Mouse (Mus musculus) cerebellum, adult 11-12 months (tissue): ENCODE measurements around the gene Gm45213.

ENCODE experiments used
- DNase-seq: peaks from one replicate; pipeline ENCODE4 v3.0.0; 2022

Gene Gm45213

DNA sequence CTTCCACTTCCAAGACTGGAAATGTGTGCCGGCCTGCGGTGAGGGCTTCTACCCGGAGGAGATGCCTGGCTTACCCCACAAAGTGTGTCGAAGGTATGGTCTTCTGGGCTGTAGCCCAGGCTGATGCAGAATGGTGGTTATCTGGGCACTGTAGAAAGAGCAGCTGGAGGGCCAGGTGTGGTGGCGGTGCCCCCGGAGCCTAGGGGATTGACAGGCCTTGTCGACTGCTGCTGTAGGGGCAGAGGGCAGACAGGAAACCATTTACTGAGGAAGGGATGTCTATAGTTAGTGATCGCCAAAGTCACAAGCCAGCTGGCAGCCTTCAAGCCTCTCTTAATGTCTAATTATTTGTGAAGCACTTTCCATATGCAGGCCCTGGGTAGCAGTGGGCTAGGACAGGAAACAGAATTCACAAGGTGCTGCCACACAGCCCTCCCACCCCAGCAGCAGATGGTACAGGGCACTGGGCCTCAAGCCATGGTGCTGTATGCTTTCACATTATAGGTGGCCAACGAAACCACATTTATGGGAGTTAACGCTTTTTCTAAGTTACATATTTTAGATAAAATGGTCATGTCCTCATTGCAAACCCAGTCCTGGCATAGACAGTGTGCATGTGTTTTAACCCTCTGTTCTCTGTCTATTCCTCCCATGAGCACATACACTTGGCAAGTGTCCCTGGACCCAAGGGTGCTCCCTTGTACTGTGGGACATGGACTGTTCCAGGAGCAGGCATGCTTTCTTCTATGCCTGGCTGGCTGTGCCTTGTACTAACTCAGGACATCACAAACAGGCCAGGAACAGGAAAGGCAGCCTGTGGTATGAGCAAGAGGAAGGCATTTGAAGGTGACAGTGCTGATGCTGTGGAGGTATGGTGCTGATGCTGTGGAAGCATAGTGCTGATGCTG is at the start of gene Gm45213:
Gene Gm45213, plus strand, starts transcription at position 51 of the 908 bp plus-strand sequence.
- peak; percentile 88 for DNase-seq

DNA sequence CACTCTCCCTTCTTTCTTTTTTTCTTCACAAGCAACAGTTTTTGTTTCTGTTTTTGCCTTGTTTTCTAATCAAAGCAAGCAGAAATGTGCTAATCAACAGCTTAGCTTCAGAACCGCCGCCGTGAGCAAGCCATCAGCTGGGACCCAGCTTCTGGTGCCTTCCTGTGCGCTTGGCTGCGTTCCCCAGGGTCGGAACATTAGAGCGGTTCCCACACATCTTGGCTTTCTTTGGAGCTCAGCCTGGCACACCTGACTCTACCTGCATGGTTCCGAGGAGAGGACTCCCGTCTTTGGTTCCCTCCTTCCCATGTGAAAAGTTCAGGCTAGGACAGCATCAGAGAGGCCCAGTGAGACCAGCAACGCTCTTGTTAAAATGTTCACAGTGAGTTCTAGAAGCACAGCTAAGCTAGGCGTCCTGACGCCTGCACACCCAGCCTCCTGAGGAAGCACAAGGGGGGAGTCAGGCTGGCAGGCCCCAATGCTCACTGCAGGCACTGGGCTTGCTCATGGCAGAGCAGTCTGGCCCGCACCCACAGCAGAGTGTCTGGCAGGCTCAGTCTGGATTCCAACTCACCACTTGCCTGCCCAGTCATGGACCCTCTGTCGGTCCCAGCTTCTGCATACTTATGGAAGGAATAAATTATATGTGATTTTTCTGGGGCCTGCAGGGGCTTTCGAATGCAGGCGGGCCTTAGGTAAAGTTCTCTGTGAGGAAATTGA is 42.2 kb upstream of the Gm45213 start:
- DNase-seq, result peak; percentile 60

DNA sequence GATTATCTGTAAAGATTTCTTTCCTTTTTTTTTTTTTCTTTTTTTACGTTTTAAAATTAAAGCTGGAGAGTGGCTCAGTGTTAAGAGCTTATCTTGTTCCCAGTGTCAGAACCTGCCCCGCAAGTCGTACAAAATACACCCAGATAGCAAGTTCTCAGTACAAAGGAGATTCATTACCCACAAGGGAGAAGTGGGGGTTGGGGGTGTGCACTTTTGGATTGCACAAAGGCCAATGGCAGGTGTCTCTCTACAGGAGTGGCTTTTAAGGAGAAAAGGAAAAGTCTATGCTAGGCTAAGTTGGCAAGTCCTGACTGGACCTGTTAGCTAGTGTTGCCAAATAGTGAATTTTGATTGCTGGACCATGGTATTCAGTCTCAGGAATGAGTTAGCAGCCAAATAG is 41.6 kb upstream of the Gm45213 start:
- no peak for DNase-seq

DNA sequence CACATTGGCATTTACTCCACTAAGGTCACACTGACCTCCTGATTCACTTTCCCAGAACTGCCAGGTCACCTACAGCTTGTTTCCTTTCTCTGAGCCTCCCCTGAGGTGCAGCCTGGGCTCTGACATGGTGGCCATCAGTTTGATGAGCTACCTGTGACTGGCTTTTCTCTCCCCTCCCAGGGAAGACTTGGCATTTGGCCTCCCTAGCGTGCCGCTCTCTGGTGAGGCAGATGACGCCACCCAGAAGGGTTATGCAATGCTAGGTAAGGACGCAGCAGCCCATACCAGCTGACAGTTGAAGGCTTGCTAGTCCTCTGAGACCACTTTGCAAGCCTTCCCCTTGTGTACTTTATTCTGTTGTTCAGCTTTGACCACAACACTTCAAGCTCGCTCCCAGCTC is 40.0 kb upstream of the Gm45213 start:
- DNase-seq, result peak; percentile 54

DNA sequence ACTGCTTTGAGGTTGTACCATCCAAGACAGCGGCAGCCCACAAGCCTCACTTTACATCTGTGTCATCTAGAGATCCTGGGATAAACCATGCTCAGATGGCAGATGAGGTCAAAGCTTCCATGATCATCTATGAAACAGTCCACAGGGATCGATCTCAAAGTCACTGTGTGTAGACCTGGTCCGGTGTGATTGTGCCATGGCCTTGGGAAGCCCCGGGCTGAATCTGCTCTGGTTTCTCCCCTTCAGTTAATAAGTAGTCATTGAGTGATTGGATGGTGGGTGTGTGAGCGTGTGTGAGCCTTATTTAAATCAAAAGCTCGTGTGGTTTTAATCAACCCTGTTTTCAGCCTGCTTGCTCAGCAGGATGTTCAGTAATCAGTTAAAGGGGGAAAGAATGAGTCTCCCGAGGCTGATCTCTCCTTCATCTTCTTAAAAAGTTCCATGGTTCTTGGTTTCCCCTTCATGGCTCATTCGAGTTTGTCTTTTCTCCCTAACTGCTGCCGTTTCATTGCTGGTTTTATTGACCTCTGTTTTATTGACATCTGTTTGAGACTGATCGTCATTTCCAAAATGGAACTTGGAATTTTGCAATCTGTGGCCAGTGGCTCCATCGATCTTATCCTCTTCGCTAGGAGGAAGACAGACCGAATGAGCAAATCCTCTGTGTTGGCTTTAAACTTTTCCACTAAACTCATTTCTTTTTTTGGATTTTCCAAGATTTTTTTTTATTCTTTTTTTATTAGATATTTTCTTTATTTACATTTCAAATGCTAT is 39.4 kb upstream of the Gm45213 start:
- DNase-seq, result no peak

DNA sequence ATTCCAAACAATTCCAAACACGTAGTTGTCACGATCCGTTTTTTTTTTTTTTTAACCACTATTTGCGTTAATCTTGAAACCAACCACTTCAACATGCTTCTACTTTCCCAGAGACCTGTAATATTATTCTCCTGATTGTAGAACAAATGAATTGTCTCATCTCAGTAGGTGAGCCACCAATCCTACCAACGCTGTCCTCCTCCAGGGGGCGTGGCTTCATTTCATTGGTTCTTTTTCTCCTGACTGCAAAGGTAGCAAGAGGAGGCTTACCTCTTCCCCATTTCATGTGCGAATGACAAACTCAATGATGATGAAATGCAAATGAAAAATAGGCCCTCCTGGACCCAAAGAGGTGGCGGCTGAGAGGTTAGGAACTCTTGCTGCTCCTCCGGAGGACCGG is 38.3 kb upstream of the Gm45213 start:
- DNase-seq, result no peak

DNA sequence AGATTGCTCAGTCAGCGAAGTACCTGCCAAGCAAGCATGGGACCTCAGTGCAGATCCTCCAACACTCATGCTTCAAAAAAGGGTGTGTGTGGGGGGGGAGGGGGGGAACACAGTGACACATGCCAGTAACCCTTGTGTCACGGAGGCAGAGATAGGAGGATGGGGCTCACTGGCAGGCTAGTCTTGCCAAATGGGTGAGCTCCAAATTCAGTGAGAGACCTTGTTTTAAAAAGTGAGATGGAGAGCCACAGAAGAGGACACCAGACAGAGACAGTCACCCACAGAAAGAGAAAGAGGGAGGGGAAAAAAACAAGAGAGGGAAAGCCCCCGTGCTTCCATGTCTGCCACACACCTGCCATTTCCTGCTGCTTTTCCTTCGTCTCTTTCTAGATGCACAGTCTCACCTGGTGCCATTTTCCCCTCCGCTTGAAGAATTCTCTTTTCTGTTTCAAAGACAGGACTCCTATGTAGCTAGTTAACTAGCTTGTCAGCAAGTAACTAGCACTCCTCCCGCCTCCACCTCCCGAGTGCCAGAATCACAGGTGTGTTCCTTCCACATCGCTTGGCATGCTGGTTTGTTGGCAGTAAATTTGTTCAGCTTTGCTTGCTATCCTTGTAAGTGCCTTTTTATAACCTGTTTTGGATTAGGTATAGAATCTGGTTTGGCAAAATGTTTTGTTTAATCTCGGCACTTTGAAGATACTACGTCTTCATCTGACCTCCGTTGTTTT is 35.1 kb upstream of the Gm45213 start:
- peak; percentile 96 for DNase-seq

DNA sequence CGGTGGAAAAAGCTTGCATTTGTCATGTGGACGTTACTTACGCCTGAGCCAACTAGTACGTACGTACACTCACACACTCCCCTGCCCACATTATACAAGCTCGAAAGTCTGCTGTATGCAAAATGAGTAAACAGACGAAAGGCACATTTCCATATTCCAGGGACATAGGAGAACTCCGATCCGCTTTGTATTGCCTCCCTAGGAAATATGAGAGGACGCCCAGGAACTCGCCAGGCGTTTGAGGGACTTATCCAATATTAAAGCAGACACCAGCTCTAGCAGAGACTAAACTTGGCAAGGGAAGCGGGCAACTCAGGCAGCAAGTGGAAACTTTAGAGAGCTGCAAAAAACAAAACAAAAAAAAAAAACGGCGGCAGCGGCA is 34.5 kb upstream of the Gm45213 start:
- peak; percentile 63 for DNase-seq

GRCm38 (mm10) chr7:66010518-66010917 is 32.9 kb upstream of the Gm45213 start:
- no peak for DNase-seq

GRCm38 (mm10) chr7:66027747-66028146 is 15.7 kb upstream of the Gm45213 start:
- peak; percentile 65 for DNase-seq

DNA sequence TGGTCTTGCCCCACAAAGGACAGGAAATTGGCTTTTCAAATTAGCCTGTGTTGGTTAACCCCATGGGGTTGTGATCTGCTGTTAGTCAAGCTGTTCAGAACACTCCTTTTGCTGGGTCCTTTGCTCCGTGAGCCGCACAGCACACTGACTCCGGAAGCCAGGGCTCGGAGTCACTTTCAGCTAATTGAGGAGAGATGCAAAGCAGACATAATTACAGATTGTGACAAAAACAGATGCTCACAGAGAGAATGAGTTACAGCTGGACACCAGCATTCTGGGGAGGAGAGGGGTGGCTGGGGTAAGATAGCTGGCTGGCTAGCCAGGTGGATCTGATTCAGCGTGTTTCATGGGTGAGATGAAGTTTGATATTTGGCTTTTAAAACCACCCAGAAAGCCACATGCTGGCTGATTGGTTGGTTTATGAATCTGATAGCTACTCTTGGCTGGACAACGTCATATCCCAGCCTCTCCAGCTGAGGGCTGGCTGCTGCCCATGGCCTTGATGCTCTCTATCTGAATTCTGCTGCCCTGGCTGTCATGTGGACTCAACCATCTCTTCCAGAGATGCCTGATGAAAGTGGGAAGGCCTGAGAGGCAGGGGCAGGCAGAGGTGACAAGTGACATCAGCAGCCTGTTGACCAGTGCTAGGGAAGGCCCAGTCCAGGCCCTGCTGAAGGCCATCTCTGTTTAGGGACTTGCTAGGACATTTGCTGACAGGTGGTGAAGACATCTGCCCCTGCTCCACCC is 14.5 kb upstream of the Gm45213 start:
- no peak for DNase-seq

- no peak for DNase-seq
Measured at GRCm38 (mm10) chr7:66036809-66037208, 6.6 kb upstream of the Gm45213 start.

GRCm38 (mm10) chr7:66038261-66038660 is 5.1 kb upstream of the Gm45213 start:
- DNase-seq, result peak; percentile 57

- DNase-seq, result peak; percentile 79
Measured at GRCm38 (mm10) chr7:66038730-66039129, 4.7 kb upstream of the Gm45213 start.

DNA sequence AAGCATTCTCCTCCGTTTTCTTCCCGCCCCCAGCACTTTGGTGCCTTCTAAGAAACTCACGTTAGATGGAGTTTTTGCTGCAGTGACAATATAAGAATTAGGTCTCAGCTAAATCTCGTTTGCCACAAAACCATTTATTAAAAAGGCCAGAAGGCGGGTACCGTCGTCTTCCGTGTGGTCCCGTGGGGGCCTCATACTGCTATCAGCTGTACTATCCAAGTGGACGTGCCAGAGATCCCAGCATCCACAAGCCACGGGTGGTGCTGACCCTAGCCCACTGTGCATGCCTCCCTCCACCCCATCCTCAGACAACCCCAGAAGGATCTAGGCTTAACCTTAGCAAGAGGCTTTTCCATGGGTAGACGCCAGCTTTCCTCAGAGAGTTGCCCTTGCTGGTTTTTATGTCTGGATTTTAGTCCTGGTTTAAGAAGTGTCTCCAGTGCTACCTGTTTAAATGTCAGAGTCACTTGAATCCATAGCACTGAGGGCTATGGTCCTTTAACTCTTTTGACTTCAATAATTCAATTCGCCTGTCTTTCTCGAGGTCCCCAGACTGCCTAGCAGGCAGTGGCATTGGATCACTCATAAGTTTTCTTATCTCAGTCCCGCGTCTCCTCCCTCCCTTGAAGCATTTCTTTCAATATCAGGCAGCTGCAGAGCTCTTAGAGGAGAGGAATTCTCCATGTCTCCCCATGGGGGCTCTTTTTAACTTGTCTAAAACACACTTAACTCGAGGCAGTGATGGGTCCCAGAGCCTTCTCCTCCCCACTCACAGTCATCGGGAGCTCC is 3.2 kb upstream of the Gm45213 start:
- peak; percentile 51 for DNase-seq

- no peak for DNase-seq
Measured at GRCm38 (mm10) chr7:66044617-66045016, 1.2 kb downstream of the Gm45213 start.

DNA sequence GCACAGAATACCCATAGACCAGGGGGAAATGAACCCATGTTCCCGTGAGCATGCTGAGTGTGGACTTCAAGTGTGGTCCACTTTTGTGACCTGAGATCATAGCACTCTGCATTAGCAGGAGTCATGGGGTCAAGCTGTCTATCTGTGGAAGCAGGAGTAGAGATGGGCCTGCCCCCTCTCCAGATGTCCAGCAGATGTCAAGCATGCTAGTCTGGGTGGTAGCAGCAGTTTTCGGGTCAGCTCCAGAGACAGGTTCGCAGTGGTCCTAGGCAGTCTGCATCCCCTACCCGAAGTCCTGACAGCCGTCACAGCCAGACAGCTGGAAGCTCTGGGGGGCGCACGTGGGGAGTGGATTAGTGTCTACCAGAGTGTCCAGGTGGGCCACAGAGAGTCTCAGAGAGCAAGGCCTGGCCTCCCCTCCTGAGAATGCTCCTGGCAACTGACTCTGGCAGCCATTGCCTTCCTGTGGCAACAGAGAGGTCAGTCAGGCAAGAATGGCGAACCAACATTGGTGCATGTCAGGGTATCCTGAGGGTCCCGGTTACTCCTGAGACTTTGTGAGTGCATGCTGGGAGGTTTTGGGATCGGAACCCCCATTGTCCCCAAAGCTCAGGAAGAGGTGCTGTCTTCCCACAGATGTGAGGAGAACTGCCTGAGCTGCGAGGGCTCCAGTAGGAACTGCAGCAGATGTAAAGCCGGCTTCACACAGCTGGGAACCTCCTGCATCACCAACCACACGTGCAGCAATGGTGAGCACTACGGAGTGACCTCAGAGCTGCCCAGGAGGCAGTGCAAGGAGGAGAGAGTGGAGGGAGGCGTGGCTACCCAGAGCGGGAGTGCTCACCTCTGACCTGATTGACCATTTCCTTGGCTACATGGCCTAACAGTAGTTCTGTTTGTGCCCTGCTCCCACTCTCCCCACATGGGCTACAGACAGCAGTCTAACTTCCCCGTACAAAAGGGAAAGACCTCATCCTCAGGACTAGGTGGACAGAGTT is 3.8 kb downstream of the Gm45213 start:
- no peak for DNase-seq

GRCm38 (mm10) chr7:66047975-66048374 is 4.6 kb downstream of the Gm45213 start:
- DNase-seq, result no peak

DNA sequence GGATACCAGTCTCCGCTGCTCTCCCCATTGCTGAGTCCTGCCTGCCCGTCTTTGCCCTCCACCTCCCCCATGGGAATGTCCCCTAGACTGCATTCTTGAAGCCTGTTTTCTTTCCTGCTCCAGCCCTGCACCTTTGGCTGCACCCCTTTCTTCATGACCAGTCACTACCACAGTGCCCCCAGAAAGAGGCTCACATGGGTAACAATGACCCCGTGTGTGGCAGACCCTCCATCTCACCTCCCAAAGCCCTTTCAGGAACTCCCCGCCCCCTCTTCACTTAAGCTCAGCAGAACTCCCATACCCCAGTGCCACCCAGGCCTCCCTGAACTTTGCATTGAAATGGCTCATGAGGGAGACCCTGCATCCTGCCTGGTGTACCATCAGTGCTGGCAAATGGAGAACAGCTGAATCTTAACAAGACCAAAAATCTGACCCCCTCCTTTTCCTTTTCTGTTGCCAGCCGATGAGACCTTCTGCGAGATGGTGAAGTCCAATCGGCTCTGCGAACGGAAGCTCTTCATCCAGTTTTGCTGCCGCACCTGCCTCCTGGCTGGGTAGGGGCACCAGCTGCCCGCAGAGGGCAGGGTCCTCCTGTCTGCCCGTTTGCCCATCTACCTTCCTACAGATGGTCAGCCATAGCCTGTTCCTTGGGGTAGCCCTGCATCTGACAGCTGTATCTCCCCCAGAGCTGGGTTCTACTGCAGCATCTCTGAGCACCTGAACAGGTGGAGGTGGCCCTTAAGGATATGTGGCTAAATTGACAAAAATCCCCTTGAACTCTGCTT is 5.2 kb downstream of the Gm45213 start:
- DNase-seq, result no peak
